Mouse (Mus musculus) adrenal gland, adult 2 months (tissue): ENCODE results near the gene Zfp420. TPM values are rescaled to one million over a fixed set of nuclear protein-coding genes. Genes with fewer than 3 reads are reported as not detected.
A peak's percentile ranks its signal among the peaks of the same experiment; 100 is the strongest.
"Not testable (repeated sequence)": the region's sequence is repeated elsewhere in the genome, so short reads cannot be mapped to it uniquely, and the experiment has no call there.

Experiments
- DNase-seq: peaks from one replicate; pipeline ENCODE4 v3.0.0; 2021
- long read RNA-seq: library from polyadenylated mRNA; stranded (forward); transcript quantifications from one replicate; pipeline ENCODE4 v2.0.0, GENCODE M21; 2021
- polyA plus RNA-seq: library from polyadenylated mRNA; depleted of rRNA; stranded (reverse); fragments of >200 nt; gene quantifications from 2 replicates; pipeline ENCODE4 v1.2.3, GENCODE M21; 2012; rRNA removed
- total RNA-seq, 2 experiments: library from RNA; stranded (reverse); gene quantifications; 2 replicates each; pipeline ENCODE4 v1.2.3; 2021

The Zfp420 gene
- total RNA-seq (1 to 10 TPM; 5.2 to 5.8 TPM), polyA plus RNA-seq (0.29 and 0.57 TPM in 2 replicates)
- long read RNA-seq, partial matches to known transcripts: 0 of 4 reads
- long read RNA-seq, other reads (novel, unspliced or antisense): 3 of 4 reads

DNA sequence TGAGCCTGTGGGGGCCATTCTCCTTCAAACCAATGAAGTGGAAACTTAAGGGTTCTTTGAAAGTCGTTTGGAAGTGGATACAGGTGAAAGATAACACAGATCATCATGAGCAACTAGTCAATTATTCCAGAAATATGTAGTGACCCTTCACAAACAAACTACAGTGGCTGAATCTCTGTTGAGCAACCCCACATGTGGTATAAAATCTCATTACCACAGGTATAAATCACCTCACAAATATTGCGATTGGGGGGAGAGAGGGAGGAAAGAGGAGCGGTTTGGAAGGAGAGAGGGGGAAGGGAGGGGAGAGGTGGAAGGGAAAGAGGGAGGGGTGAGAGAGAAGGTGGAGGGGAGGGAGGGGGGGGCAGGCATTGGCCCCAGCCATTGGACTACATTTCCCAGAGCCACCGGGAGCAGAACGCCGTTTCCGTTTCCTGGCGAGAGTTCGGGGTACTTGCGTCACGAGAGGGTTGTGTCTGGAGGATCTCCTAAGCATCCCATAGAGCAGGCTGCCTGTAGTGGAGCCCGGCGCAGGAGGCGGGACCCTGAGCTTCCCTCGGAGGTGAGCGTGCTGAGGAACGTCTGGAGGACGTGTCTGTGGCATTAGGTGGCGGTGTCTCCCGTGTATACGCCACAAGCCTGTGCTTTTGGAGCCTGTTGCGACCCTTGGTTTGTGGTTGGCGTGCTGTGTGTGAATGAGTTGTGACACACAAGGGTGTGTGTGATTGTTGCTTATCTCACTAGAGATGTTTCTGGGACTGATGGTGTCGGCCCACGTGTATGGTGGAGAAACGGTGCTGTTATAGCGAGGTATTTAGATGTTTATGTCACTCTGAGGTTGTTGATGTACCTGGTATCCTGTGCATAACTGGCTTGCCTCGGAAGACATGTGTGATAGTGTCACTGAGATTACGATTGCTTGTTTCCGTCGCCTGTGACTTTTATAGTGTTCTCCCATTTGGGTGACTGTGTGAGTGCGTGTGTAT, at the start of gene Zfp420:
Zfp420 (plus strand) TSS at position 448 of the 986 bp plus-strand sequence.
- peak; percentile 93 for DNase-seq

DNA sequence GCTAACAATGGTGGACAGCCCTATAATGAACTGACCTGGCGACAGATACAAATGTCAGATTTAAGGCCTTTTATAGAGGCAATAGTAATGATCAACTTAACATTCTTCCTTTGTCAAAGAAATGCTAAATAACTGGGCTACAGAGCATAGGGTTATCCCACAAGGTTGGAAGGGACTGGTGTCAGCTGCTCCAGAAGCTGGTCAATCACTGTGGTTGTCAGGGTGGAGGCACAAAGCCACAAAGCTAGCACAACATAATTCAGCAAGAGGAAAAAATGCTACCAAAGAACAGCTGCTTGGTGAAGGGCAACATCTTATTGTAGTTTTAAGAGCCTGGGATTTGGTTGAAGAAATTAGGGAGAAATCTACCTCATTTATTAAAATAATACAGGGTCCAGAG, 47.5 kb upstream of the Zfp420 start:
- DNase-seq: no peak

DNA sequence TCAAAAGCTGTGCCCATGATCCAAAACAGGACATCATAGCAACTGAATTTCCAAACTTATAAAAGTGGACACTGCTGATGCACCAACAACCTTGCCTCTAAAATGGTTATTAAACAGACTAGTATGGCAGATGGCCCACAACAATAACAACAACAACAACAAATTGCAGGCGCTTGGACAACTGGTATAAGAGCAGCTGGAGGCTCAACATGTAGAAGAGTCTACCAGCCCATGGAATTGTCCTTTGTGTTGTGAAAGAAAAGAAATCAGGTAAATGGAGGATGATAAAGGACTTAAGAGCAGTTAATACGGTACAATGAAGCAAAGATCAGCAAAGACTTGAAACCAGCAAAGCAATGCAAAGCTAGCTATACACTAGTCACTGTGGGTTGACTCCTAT, 45.4 kb upstream of the Zfp420 start:
- no peak for DNase-seq

DNA sequence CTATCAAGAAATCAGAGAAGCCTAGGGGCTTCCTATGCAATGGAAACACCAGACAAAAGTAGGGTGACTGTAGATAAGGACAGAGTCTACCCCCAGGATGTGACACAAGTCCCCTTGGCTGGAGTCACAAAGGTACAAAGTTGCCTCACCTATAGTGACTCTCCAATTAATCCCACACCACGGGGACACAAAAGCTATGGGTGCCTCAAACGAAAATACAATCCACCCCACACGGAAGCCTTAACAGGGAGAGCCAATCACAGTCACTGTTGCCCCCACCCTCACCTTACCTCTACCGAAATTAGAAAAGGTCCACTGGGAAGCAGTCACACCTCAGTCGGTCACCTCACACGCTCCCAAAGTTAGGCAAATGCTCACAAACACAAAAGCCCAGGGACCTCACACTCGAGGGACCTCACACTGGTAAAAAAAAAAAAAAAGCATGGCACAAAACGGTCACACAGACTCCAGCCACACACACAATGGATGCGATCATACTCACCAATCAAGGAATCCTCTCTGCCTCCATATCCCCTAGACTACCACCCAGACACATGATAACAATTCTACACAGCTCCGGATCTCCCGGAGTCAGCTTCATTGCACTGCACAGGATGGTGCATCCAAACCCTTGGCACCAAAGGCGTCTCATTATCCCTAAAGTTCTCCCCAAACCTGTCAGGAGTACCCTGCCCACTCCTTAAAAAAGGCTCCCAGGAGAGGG, 44.6 kb upstream of the Zfp420 start:
- DNase-seq: no peak

DNA sequence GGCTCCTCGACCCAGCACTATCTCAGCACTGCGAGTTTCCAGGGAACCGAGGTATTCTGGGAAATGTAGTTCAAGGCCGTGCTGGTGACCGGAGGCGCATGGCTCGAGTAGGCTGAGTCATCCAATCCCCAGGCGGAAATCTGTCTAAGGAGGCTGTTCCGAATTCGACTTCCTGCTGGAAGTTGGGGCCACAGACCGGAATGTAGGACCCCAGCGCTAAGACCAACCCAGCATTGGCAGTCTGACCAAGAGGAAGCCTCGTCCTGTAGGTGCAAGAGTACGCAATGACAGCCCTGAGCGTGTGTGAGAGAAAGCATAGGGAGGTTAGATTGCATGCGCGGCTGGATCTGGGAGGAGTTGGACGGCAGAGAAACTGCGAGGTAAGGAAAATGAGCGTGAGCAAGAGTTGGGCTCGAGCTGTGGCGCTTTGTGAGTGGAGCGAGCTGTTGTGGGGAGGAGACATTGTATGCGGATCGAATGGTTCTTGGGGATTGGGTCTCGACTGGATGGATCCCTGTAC, 43.8 kb upstream of the Zfp420 start, which contains the start of gene Zfp790:
Zfp790 (plus strand) TSS at position 205 of the 520 bp plus-strand sequence.
- DNase-seq: peak; percentile 93

DNA sequence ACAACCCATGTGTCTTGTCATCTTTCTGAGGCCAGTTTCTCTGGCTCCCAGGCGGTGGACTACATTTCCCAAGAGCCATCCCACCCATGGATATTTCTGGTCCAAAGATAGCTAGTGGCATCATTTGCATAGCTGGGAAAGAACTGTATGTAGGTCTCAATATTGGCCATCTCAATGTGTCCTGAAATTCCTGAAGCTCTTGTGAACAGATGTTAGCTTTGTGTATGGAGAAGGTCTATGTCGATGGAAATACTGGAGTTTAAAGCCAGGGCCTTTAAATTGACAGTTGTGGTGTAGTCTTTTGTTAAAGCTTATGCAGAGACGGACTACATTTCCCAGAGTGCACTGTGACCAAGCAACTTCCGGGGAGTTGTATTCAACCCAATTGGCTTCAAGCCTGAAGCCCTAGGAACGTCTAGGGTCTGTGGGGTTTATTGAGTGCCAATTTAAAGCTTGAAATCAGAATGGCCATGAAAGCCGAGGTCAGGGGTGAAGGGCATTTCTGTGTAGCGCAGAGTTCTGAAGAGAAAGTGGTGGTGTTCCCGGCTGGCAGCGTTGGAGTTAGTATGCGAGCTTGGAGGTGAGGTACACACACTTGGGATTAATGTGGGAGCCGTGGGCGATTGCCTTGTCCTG, 41.0 kb upstream of the Zfp420 start:
- DNase-seq: peak; percentile 83

DNA sequence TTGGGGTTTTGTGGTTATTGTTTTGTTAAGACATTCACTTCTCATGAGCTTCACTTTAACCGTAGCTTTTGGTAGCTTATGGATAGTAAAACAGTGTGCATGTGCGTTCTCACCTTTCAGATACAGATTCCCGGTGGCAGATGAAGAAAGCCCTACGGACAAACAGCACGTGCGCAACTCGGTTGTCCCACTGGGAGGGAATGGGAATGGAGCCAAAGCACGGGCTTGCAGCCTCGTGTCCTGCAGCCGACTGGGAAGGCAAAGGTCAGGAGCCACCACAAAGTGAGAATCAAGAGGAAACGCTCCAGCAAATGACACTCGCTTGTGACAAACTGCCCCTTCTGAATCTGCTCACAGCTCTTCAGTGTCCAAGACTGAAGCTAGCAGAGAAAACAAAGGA, 31.8 kb upstream of the Zfp420 start:
- no peak for DNase-seq

DNA sequence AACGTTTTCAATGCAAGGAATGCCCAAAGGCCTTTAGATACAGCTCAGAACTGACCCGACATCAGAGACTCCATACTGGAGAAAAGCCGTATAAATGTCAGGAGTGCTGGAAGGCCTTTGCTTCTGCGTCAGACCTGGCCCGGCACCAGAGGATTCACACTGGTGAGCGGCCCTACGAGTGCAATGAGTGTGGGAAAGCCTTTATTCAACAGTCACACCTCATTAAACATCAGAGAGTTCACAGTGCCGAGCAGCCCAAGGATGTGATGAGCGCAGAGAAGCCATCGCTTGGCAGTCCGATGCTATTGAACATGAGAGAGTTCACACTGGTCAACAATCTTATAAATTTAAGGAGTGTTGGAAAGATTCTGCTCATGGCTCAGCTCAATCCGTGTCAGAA, 30.0 kb upstream of the Zfp420 start:
- DNase-seq: no peak

DNA sequence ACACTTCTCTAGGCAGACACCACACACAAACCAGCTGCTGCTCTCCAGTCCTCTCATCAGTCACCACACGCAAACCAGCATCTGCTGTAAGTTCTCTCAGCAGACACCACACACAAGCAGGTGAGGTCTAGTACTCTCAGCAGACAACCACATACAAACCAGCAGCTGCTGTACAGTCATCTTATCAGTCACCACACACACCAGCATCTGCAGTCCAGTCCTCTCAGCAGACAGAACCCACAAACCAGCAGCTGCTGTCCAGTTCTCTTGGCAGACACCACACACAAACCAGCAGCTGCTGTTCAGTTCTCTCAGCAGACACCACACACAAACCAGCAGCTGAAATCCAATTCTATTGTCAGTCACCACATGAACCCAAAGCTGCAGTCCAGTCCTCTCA, 23.0 kb upstream of the Zfp420 start:
- DNase-seq: no peak

DNA sequence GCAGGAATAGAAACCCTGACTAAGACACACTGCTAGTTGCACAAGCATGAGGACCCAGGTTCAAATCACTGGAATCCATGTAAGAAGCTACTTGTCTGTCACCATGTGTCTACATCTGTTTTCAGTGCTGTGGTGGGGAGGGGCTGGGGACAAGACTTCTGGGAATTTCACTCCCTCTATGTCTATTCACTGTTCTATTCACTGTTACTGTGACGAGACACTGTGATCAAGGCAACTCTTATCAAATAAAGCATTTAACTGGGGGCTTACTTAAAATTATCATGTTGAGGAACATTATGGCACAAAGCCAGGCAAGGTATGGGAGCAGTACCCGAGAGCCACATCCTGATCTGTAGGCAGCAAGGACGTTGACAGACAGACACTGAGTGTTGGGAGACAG, 20.5 kb upstream of the Zfp420 start:
- DNase-seq: no peak

DNA sequence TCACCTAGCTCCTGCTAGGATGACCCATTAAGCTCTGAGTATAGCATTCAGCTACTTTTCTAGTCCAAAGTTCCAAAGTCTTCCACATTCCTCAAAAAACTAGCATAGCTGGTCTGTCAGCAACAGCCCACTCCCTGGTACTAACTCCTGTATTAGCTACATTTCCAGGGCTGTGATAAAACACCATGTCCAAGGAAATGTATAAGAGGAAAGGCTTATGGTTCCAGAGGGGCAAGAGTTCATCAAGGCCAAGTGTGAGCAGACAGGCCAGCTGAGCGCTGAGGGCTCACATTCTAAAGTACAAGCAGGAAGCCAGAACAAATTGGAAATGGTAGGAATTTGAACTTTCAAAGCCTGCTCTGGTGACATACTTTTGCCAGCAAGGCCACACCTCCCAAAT, 17.7 kb upstream of the Zfp420 start:
- no peak for DNase-seq

DNA sequence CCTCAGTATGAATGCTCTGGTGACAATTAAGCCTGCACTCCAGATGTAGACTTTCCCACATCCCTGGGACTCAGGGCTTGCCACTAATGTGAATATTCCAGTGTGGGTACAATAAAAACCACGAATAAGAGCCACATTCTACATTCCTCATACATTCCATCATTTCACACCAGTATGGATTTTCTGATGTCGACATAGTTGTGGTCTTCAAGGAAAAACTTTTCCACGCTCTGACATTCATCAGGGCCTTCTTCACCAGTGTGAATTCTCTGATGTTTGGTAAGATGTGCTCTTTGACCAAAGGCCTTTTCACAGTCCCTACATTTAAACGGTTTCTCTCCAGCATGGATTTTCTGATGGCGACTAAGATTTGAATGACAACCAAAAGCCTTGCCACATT, 15.2 kb upstream of the Zfp420 start:
- no peak for DNase-seq

DNA sequence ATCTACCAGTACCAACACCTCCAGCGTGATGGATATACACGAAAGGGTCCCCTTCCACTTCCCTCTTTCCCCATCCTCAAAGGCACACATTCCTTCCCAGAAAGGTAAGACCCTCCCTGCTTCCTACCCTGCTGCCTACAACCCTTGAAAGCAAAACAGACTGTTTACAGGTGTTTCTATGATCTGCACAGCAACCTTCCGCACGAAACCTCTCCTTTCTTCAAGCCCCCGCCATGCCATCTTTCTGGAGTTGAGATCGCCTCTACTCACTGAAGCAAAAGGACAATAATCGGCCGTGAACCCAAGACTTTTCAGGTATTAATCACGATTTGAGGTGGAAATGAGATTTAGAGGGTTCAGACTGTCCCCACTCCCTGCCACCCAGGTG, 7.0 kb upstream of the Zfp420 start:
- no peak for DNase-seq

DNA sequence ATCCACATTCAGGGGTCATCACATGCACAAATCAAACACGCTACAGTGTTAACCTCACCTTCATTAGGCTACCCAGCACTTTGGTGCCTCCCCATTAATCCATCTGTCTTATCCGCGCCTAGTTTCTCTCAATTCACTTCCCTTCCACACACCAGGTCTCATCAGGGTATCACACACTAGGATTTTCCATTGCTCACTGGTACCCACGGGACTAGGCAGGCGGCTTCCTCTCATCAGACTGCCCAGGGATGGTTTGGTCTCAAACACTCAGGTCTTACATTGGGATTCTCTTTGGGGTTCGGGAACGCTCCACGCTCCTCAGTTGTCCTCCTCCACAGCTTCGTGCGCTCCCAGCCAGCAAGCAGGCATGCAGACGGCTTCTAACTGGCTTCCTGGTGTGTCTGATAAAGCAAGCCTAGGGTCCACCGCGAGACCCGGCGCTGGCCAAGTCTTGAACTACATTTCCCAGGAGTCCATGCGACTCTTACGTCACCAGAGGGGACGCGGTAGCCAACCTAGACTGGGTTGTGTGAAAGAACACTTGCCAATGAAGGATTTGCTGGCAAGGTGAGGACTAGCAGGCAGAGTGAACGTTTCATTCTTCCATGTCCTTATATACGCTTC, 6.4 kb upstream of the Zfp420 start, which contains the start of gene Zfp940:
Zfp940 (minus strand) TSS at position 451 of the 624 bp plus-strand sequence.
- peak; percentile 84 for DNase-seq

DNA sequence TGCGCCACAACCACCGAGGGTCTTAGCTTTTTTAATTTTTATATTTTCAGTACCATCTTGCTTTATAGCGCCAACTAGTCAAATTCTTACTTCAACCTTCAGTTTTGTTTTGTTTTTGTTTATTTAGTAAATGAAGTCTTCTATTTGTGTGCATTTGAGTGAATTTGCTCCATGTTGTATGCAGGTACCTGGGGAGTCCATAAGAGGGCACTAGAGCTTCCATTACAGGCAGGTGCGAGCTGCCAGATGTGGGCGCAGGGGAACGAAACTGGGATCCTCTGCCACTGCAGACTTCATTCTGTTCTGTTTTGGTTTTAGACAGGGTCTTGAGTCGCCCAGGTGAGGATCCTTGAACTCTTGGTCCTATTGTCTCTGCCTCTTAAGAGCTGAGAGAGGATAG, 1.9 kb downstream of the Zfp420 start:
- DNase-seq: no peak

DNA sequence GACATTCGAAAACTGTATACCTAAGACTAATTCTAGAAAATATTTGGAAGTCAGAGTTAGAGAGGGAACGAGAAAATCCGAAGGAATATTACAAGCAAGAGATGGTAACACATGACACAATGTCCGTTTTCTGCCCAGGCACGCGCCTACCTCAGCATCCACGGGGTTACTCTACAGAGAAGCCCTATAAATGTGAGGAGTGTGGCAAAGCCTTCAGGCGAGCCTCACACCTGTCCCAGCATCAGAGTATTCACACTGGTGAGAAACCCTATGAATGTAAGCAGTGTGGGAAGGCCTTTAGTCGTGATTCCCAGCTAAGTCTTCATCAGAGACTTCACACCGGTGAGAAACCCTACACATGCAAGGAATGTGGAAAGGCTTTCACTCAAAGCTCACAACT, 14.5 kb downstream of the Zfp420 start:
- DNase-seq: no peak

DNA sequence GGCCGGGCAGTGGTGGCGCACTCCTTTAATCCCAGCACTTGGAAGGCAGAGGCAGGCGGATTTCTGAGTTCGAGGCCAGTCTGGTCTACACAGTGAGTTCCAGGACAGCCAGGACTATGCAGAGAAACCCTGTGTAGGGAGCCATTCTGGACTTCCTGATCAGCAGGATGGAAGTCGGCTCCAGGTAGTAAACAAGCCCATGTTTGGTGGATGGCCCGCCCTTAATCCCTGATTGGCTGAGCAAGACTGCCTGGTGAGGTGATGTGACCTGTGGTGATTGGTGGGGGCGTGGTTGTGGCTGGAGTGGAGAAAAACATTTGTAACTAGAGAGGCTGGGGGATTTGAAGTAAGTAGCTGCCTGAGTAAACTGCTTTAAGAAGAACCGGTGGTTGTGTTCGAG, 17.8 kb downstream of the Zfp420 start:
- not testable (repeated sequence) for DNase-seq

DNA sequence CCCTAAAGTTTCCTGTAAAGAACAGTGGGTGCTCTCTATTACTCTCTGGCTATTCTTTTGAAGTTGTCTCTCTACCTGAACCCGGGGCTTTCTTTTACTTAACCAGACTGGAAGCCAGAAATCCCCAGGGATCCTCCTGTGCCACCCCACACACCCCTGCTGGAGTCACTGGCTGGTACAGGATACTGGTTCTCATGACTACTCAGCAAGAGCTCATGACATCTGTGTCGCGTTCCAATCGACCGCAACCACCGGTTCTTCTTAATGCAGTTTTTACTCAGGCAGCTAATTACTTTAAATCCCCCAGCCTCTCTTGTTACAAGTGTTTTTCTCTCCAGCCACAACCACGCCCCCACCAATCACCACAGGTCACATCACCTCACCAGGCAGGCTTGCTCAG, 20.3 kb downstream of the Zfp420 start:
- DNase-seq: no peak

DNA sequence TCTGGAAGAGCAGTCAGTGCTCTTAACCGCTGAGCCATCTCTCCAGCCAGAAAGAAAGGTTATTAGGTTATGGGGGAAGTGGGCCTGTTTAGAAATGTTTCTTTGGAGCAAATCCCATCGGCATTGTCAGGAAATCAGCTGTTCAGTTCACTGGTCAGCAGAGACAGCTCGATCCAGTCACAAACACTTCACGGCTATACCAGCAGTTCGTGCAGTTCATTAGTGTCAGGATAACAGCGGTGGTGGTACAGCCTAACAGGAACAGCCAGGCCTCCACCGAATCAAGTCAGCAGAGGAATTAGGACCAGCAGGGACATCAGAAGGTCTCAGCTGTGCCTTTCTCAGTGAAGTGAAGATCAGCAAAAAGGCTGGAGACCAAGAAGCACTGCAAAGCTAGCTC, 21.1 kb downstream of the Zfp420 start:
- DNase-seq: no peak

DNA sequence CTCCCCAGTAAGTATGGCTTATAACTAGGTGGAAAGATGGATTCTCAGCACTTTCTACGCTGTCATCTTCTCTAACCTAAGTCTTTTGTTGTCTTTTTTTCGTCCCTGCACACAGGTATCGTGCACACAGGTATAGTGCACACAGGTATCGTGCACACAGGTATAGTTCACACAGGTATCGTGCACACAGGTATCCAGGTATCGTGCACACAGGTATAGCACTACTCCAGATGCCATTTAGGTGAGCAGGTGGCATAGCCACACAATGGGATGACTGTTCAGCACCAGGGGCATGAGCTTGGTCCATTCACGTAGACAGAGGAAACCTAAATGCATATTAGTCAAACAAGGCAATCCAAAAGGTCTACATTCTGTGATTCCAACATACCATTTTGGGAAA, 30.7 kb downstream of the Zfp420 start:
- DNase-seq: no peak

DNA sequence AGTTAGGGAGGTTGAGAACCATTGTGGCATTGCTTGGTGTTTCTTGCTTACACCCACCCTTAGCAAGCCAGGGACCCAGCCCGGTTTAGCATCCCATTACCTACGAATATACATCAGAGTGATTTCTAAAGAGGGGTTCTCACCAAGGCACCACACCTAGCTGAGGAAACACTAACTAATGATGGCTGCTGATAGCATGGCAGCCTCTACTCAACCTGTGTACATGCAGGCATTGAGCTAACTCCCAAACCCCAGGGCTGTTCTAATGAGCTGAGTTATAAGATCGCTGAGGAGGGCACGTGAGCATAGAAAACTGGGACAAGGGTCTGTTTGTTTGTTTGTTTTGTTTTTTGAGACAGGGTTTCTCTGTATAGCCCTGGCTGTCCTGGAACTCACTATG, 33.0 kb downstream of the Zfp420 start:
- DNase-seq: no peak

DNA sequence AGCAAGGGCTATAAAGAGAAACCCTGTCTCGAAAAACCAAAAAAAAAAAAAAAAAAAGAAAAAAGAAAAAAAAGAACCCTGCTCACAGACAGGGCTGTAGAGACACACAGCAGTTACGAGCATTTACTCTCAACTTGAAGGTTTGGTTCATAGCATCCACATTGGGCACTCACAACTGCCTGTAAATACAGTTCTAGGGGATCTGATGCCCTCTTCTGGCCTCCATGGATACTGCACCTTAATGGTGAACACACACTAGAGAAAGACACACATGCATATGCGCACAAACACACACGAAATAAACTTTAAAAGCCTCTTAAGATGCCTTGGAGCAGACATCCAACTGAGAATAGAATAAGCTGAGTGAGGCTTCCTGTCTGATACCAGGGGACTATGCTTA, 38.6 kb downstream of the Zfp420 start:
- DNase-seq: no peak
